Mouse (Mus musculus) small intestine, adult 2 months (tissue): Measurements from ENCODE around the gene Tmem150c. TPM values are rescaled to one million over a fixed set of nuclear protein-coding genes. Genes with fewer than 3 reads are reported as not detected.

Experiments used
- H3K27ac ChIP-seq: fragments of 200-500 bp; 2 replicates; pipeline ENCODE4 v1.5.1; 2012; ENCODE audit warnings: low read depth, low read length, control low read depth, inconsistent platforms; ENCODE audit not compliant: insufficient read depth
- H3K27me3 ChIP-seq: fragments of 200-500 bp; 2 replicates; pipeline ENCODE4 v1.6.1; 2012; ENCODE audit warnings: mild to moderate bottlenecking, moderate library complexity, low read length, inconsistent platforms; ENCODE audit not compliant: control insufficient read depth, insufficient read depth
- H3K36me3 ChIP-seq: fragments of 200-500 bp; 2 replicates; pipeline ENCODE4 v1.6.1; 2012; ENCODE audit warnings: mild to moderate bottlenecking, low read length, control low read depth, inconsistent platforms; ENCODE audit not compliant: control insufficient read depth, insufficient read depth
- H3K4me1 ChIP-seq: fragments of 200-500 bp; 2 replicates; pipeline ENCODE4 v1.6.1; 2012; ENCODE audit warnings: low read length, inconsistent platforms, mixed read lengths; ENCODE audit not compliant: control insufficient read depth, insufficient read depth, insufficient read length
- H3K4me3 ChIP-seq: fragments of 200-500 bp; 2 replicates; pipeline ENCODE4 v1.5.1; 2012; ENCODE audit warnings: low read depth, mild to moderate bottlenecking, control low read depth, inconsistent platforms, low read length, moderate library complexity
- CTCF ChIP-seq: fragments of 200-500 bp; IDR thresholded peaks from 2 replicates; pipeline ENCODE4 v1.5.1; 2012; ENCODE audit warnings: low read depth, mild to moderate bottlenecking, control low read depth, inconsistent platforms, low read length, moderate library complexity, mixed read lengths; ENCODE audit not compliant: insufficient replicate concordance, insufficient read length; ENCODE audit errors: extremely low read depth
- POLR2A ChIP-seq: fragments of 200-500 bp; IDR thresholded peaks from 2 replicates; pipeline ENCODE4 v1.6.1; 2012; ENCODE audit warnings: low read depth, mild to moderate bottlenecking, control low read depth, inconsistent platforms, low read length, moderate library complexity
- WGBS: fragments of 180-500 bp; shearing (Covaris S2); methylation state at CpG from one replicate; pipeline ENCODE4 v1.1.7; 2018; 5-methylcytosine and 5-hydroxymethylcytosine counted together
- polyA plus RNA-seq: library from polyadenylated mRNA; depleted of rRNA; stranded (reverse); fragments of >200 nt; gene quantifications from 2 replicates; pipeline ENCODE4 v1.2.3, GENCODE M21; 2012

The Tmem150c gene
- polyA plus RNA-seq, 1 experiment, result 0.04 TPM

DNA sequence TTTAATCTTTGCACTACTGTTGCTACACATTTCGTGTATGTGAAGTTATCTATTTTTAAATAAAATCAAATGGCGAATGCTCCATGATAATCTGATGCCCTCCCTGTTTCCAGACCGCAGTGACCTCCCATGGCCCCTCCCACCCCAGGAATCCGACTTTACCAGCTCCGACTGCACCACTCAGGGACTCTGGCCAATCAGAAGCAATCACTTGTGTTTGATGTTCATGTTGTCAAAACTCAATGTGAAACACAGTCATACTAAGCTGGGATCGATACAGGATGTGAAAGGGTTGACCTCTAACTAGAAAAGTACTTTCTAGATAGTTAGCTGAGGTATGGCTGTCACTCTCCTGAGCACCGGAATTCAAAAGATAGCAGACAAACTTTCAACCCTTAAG is 26.3 kb upstream of the Tmem150c start:
- Histone ChIP-seq H3K27ac (no peak overlapping the region), H3K4me3 (no peak overlapping the region), H3K36me3 (no peaks in the 10 kb centered on the region), H3K27me3 (no peaks in the 10 kb centered on the region; the same call in 1 of the 2 replicates), H3K4me1 (no peaks in the 10 kb centered on the region)
- WGBS, result 21% methylated on average over 7 of the region's 7 CpGs
- TF ChIP-seq POLR2A, result no peak
- TF ChIP-seq CTCF, result no peak

GRCm38 (mm10) chr5:100181011-100181410 is 21.4 kb upstream of the Tmem150c start:
- H3K4me3 ChIP-seq, result no peak overlapping the region
- H3K27me3 ChIP-seq, result peaks cover 2% of the 10 kb centered on the region; the same call in 1 of the 2 replicates
- H3K36me3 ChIP-seq, result no peaks in the 10 kb centered on the region
- no peak overlapping the region for H3K27ac ChIP-seq
- H3K4me1 ChIP-seq, result 0 out of 2 replicates have a peak, but pooled peaks cover 2% of the 10 kb centered on the region
- WGBS, result 44% methylated on average over 1 of the region's 1 CpGs
- TF ChIP-seq CTCF (no peak), POLR2A (no peak)

DNA sequence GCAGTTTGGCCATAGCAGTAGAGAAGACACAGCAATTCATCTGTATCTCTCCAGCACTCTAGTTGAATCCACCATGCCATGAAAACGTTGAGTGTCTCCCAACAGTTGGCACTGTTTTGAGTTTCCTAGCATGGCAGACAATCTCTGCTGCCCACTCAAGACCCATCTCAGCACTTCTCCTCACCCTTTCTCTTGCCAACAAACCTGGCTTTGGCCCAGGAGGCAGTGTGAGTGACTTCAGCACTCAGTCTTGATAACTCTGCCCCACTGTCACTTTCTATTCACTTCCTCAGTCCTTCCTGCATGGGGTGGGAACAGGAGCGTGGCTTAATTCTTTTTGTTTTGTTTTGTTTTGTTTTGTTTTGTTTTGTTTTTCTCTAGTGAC is 19.2 kb upstream of the Tmem150c start:
- 57% methylated on average over 2 of the region's 2 CpGs for WGBS
- Histone ChIP-seq H3K36me3 (no peaks in the 10 kb centered on the region), H3K27me3 (peaks cover 2% of the 10 kb centered on the region), H3K4me1 (0 out of 2 replicates have a peak, but pooled peaks cover 2% of the 10 kb centered on the region), H3K27ac (no peak overlapping the region), H3K4me3 (no peak overlapping the region)
- no peak for TF ChIP-seq CTCF
- TF ChIP-seq POLR2A, result no peak

DNA sequence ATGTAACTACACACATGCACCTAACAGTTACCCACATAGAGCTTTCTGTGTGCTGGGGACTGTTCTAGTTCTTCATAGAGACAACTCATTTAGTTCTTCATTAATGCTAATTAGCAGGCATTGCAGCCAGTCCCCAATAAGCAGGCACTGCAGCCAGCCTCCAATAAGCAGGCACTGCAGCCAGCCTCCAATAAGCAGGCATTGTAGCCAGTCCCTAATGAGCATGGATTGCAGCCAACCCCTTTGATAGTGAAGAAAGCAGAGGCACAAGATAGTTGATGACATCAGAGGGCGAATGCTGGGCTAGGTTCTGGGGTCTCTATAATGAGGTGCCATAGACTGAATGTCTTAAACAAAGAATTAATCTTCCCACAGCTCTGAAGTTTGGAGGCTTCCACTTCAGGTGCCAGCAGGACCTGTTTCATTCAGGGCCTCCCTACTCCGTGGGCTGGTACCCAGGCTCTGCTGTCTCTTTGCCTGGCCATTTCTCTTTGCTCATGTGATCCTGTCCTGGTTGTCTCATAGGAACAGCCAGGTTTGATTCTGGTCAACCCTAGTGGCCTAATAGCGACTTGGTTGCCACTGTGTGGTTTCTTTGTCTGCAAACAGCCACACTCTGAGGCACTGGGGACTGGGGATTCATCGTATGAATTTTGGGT is 18.6 kb upstream of the Tmem150c start:
- H3K4me3 ChIP-seq, result no peak overlapping the region
- no peak overlapping the region for H3K27ac ChIP-seq
- WGBS, result 79% methylated on average over 4 of the region's 4 CpGs
- 0 out of 2 replicates have a peak, but pooled peaks cover 2% of the 10 kb centered on the region for H3K4me1 ChIP-seq
- no peaks in the 10 kb centered on the region for H3K36me3 ChIP-seq
- TF ChIP-seq POLR2A (no peak), CTCF (no peak)
- H3K27me3 ChIP-seq, result peaks cover 2% of the 10 kb centered on the region

- no peak for TF ChIP-seq CTCF
- TF ChIP-seq POLR2A, result no peak
- 44% methylated on average over 5 of the region's 5 CpGs for WGBS
- H3K27ac ChIP-seq, result no peak overlapping the region
- H3K27me3 ChIP-seq, result peaks cover 2% of the 10 kb centered on the region
- 0 out of 2 replicates have a peak, but pooled peaks cover 2% of the 10 kb centered on the region for H3K4me1 ChIP-seq
- no peak overlapping the region for H3K4me3 ChIP-seq
- H3K36me3 ChIP-seq, result no peaks in the 10 kb centered on the region
Observed at GRCm38 (mm10) chr5:100177547-100177946, 17.9 kb upstream of the Tmem150c start.

GRCm38 (mm10) chr5:100176096-100176495 is 16.5 kb upstream of the Tmem150c start:
- WGBS, result 62% methylated on average over 5 of the region's 5 CpGs
- TF ChIP-seq POLR2A (no peak), CTCF (no peak)

DNA sequence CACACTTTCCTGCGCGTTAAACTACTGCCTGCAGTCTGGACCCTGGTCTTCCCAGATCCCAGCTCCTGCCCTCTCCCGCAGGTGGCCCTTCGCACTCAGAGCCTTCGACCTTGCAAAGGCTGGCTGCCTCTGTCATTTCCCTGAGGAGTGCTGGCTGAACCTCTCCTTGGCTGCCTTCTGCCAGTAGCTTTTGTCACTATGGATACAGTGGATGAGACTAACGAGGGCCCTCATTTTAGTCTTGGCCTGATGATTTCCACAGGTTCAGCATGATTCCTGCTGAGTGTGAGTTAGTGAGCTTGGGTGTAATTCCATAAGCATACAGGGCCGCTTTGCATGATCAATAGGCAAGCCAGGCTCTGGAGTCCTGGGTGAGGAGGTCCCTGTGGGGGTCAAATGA is 16.0 kb upstream of the Tmem150c start:
- Histone ChIP-seq H3K27ac (no peak overlapping the region), H3K4me1 (0 out of 2 replicates have a peak, but pooled peaks cover 2% of the 10 kb centered on the region), H3K36me3 (no peaks in the 10 kb centered on the region), H3K4me3 (no peak overlapping the region), H3K27me3 (peaks cover 2% of the 10 kb centered on the region)
- TF ChIP-seq CTCF (no peak), POLR2A (no peak)
- WGBS, result 71% methylated on average over 7 of the region's 7 CpGs

More at GRCm38 (mm10) chr5:100176096-100176495, 16.5 kb upstream of the Tmem150c start:
- H3K4me1 ChIP-seq, result 0 out of 2 replicates have a peak, but pooled peaks cover 2% of the 10 kb centered on the region
- peaks cover 2% of the 10 kb centered on the region for H3K27me3 ChIP-seq
- no peak overlapping the region for H3K4me3 ChIP-seq
- no peaks in the 10 kb centered on the region for H3K36me3 ChIP-seq
- no peak overlapping the region for H3K27ac ChIP-seq
